Mouse (Mus musculus) midbrain, embryonic 14.5 days (tissue): ENCODE data around the gene Nbea. TPM values are rescaled to one million over a fixed set of nuclear protein-coding genes. Genes with fewer than 3 reads are reported as not detected.

Source experiments
- ATAC-seq: fragments of 200-750 bp; cut with Nextera tagmentation; 2 replicates; pipeline ENCODE4 v1.8.0; 2017; ENCODE audit warnings: moderate number of reproducible peaks, moderate library complexity; ENCODE audit not compliant: low FRiP score, low TSS enrichment
- DNase-seq: peaks from one replicate; pipeline ENCODE4 v3.0.0-alpha.2; 2015
- H3K27ac ChIP-seq: fragments of 300-500 bp; sonication (generic); replicated peaks from 2 replicates; pipeline ENCODE4 v1.5.1; 2014; ENCODE audit warnings: mild to moderate bottlenecking, low read depth, low read length, moderate library complexity
- H3K27me3 ChIP-seq: fragments of 300-500 bp; sonication (generic); 2 replicates; pipeline ENCODE4 v1.6.1; 2014; ENCODE audit warnings: low read length, control low read depth, mixed read lengths; ENCODE audit not compliant: control insufficient read depth, insufficient read depth
- H3K36me3 ChIP-seq: fragments of 300-500 bp; sonication (generic); 2 replicates; pipeline ENCODE4 v1.6.1; 2014; ENCODE audit warnings: low read length, control low read depth; ENCODE audit not compliant: control insufficient read depth, insufficient read depth
- H3K4me1 ChIP-seq: fragments of 300-500 bp; sonication (generic); 2 replicates; pipeline ENCODE4 v1.6.1; 2014; ENCODE audit warnings: mild to moderate bottlenecking, antibody characterized with exemption, low read length, control low read depth; ENCODE audit not compliant: control insufficient read depth, insufficient read depth
- H3K4me2 ChIP-seq: fragments of 300-500 bp; sonication (generic); 2 replicates; pipeline ENCODE4 v1.6.1; 2014; ENCODE audit warnings: mild to moderate bottlenecking, low read length, moderate library complexity
- H3K4me3 ChIP-seq: fragments of 300-500 bp; sonication (generic); replicated peaks from 2 replicates; pipeline ENCODE4 v1.5.1; 2014; ENCODE audit warnings: low read depth, low read length
- H3K9ac ChIP-seq: fragments of 300-500 bp; sonication (generic); replicated peaks from 2 replicates; pipeline ENCODE4 v1.6.1; 2014; ENCODE audit warnings: mild to moderate bottlenecking, low read length, moderate library complexity
- H3K9me3 ChIP-seq: fragments of 300-500 bp; sonication (generic); 2 replicates; pipeline ENCODE4 v1.6.1; 2016; ENCODE audit warnings: low read length, control low read depth, mixed read lengths; ENCODE audit not compliant: control insufficient read depth
- WGBS: fragments of 180-500 bp; shearing (Covaris S2); extraction: QIAGEN DNeasy Blood & Tissue Kit; methylation state at CpG from one replicate; pipeline ENCODE4 v1.1.7; 2014; 5-methylcytosine and 5-hydroxymethylcytosine counted together
- polyA plus RNA-seq: library from polyadenylated mRNA; unstranded; fragments of >200 nt; fragmentation: Nextera tagmentation; extraction: Ambion mirVana; gene quantifications from 2 replicates; pipeline ENCODE4 v1.2.1, GENCODE M21; 2014

Nbea gene
- polyA plus RNA-seq, 1 experiment from 2014 or later, result 106 TPM

DNA sequence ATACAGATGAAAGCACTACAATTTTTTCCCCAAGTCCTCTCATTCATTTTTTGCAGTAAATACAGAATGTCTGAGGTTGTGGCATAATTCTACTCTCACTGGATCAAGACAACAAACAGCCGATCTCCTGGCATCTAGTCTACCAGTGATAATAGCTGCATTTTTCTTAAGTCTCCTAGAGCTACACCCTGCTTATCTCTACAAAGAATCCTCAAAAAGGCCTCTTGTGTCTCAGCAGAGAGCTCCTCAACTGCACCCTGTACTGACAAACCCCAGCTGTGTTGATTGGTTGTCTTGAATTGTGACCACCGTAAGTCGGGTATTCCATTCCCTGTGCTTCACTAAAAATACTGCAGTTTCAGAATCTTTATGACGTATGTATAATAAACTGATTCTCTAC, 118.3 kb downstream of the Nbea start:
- no peaks in the 10 kb centered on the region for H3K4me1 ChIP-seq
- H3K9me3 ChIP-seq, result no peaks in the 10 kb centered on the region
- no peak overlapping the region for H3K4me3 ChIP-seq
- WGBS, result 84% methylated on average over 4 of the region's 4 CpGs
- peaks cover 16% of the 10 kb centered on the region for H3K36me3 ChIP-seq
- ATAC-seq (no peak), DNase-seq (no peak)
- no peak overlapping the region for H3K4me2 ChIP-seq
- no peaks in the 10 kb centered on the region for H3K27me3 ChIP-seq
- no peak overlapping the region for H3K9ac ChIP-seq
- no peak overlapping the region for H3K27ac ChIP-seq

DNA sequence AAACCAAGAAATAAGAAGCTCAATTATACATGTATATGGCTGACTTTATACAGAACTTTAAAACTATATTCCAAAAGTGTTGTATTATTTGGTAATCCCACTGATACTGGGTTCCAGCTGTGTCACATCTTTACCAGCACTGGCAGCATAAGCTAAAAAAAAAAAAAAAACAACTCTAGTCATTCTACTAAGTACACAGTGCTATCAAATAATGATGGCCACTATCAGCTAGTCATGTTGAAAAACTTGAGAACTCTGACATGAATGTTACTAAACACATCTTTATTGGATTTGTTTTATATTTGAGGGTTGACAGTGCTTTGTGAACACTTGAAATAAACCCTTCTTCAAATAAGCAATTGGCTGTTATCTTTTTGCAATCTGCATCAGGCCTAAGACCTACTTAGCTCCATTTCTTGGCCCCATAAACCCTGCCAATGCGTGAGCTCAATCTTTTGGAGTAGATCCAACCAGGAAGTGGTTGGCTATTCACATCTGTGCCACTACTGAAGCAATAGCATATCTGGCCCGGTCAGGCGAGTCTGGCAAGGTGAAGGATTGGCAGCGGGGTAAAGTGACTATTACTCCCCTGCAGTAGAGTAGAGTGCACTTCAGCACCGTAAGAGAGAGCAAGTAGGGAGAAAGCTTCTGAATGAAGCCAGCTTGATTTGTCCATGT, 137.7 kb downstream of the Nbea start:
- WGBS, result 96% methylated on average over 5 of the region's 5 CpGs
- H3K36me3 ChIP-seq, result no peaks in the 10 kb centered on the region; the same call in 1 of the 2 replicates
- DNase-seq (no peak), ATAC-seq (no peak)
- no peak overlapping the region for H3K27ac ChIP-seq
- no peaks in the 10 kb centered on the region for H3K4me1 ChIP-seq
- no peak overlapping the region for H3K9ac ChIP-seq
- no peak overlapping the region for H3K4me2 ChIP-seq
- H3K27me3 ChIP-seq, result no peaks in the 10 kb centered on the region
- H3K9me3 ChIP-seq, result no peaks in the 10 kb centered on the region
- H3K4me3 ChIP-seq, result no peak overlapping the region

DNA sequence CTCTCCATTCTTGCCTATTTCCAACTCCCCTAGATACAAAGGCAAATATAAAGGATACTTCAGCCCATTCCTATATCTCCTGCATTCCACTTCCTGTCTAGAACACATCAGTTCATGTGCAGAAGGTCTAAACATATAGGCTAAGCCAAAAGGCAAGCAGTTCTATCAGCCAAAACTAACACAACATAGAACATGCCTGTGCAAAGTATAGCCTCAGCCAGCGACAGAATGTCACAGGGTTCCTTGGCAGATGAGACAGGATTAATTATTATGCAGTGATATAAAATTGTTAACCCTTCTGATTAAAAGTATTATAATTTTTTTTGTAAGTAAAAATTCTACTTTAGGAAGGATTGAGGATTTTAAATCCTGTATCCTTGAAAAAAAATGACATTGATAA, 140.4 kb downstream of the Nbea start:
- Histone ChIP-seq H3K4me1 (no peaks in the 10 kb centered on the region), H3K27me3 (no peaks in the 10 kb centered on the region), H3K4me2 (no peak overlapping the region), H3K9ac (no peak overlapping the region), H3K4me3 (no peak overlapping the region), H3K9me3 (no peaks in the 10 kb centered on the region), H3K36me3 (no peaks in the 10 kb centered on the region; the same call in 1 of the 2 replicates), H3K27ac (no peak overlapping the region)
- 71% methylated on average over 1 of the region's 1 CpGs for WGBS
- no peak for ATAC-seq
- no peak for DNase-seq

DNA sequence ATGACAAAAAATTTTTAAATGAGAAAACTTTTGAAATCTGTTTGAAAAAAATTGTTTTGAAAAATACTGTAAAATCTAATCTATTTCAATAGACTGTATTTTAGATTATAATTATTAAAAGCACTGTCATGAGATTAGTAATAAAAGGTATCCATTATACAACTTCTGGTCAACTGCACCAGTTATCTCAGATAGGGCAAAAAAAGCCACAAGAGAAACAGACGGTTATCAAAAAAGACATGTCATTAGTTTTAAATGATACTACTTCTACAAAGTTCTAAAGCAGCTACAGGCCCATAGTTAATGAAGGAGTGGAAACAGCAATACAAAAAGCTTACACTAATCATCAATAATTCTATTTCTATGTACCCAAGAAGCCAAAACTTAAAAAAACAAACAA, 144.0 kb downstream of the Nbea start:
- Histone ChIP-seq H3K36me3 (0 out of 2 replicates have a peak, but pooled peaks cover 6% of the 10 kb centered on the region), H3K9ac (no peak overlapping the region), H3K4me1 (no peaks in the 10 kb centered on the region), H3K9me3 (no peaks in the 10 kb centered on the region), H3K4me2 (no peak overlapping the region), H3K27ac (no peak overlapping the region), H3K4me3 (no peak overlapping the region), H3K27me3 (no peaks in the 10 kb centered on the region)
- ATAC-seq (no peak), DNase-seq (no peak)
- 93% methylated on average over 1 of the region's 1 CpGs for WGBS

DNA sequence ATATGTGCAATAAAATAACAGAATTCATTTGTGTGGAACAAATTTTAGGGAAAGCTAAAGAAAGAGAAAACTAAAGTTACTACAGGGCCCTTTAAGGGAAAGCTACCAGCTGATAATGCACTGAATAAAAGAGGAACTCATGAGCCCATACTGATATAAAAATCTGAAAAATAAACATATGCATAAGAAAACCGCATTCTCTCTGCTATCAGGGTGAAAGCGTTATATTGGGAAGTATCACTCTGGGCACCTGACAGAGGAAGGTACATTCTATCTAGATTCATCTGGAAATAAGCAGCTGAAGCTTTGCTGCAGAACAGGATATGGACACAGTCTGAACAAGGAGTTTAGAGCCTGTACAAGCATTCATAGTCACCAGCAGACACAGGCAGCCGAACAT, 148.9 kb downstream of the Nbea start:
- Histone ChIP-seq H3K27me3 (no peaks in the 10 kb centered on the region), H3K9me3 (no peaks in the 10 kb centered on the region), H3K9ac (no peak overlapping the region), H3K27ac (no peak overlapping the region), H3K4me3 (no peak overlapping the region), H3K4me2 (no peak overlapping the region), H3K36me3 (peaks cover 18% of the 10 kb centered on the region), H3K4me1 (no peaks in the 10 kb centered on the region)
- 86% methylated on average over 3 of the region's 3 CpGs for WGBS
- no peak for DNase-seq
- no peak for ATAC-seq

DNA sequence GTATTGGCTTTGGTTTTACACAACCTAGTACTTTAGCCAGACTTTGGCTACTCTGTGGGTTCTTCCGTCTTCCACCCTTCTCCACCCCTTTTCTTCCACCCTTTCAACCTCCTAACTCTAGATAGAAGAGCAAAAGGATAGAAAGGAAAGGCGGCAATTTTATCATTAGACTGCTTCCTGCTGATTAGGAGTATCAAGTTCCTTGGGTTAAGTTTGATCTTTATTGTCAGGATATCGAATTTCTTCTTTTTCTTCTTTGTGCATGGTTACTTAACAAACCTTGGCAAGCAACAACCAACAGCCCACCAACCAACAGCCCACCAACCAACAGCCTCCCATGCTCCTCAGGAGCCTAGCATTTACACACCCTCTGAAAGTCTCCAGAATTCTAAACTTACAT, 165.0 kb downstream of the Nbea start:
- Histone ChIP-seq H3K9me3 (no peaks in the 10 kb centered on the region), H3K9ac (no peak overlapping the region), H3K27ac (no peak overlapping the region), H3K4me1 (no peaks in the 10 kb centered on the region), H3K27me3 (no peaks in the 10 kb centered on the region), H3K4me3 (no peak overlapping the region), H3K4me2 (no peak overlapping the region), H3K36me3 (peaks cover 20% of the 10 kb centered on the region)
- ATAC-seq (no peak), DNase-seq (no peak)
- 96% methylated on average over 3 of the region's 3 CpGs for WGBS

DNA sequence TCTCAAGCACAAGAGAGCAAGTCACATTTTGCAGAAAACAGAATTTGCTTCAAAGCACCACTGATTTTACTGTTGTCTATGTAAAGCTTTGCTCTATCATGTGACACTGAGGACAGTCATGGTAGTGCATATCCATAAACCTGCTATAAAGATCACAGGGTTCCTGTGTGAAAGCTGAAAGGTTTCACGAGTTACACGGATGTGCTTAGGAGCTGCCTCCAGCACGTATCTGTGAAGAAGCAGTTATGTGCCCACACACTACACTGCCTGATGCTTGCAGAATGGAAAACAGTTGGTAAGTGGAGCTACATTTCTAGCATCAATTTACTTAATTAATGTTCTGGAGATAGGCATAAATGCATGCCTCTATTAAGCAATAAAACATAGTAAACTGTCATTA, 172.4 kb downstream of the Nbea start:
- Histone ChIP-seq H3K4me2 (no peak overlapping the region), H3K27ac (no peak overlapping the region), H3K27me3 (no peaks in the 10 kb centered on the region), H3K4me3 (no peak overlapping the region), H3K9me3 (no peaks in the 10 kb centered on the region), H3K4me1 (no peaks in the 10 kb centered on the region), H3K36me3 (peaks cover 23% of the 10 kb centered on the region), H3K9ac (no peak overlapping the region)
- WGBS, result 82% methylated on average over 3 of the region's 3 CpGs
- ATAC-seq (no peak), DNase-seq (no peak)

DNA sequence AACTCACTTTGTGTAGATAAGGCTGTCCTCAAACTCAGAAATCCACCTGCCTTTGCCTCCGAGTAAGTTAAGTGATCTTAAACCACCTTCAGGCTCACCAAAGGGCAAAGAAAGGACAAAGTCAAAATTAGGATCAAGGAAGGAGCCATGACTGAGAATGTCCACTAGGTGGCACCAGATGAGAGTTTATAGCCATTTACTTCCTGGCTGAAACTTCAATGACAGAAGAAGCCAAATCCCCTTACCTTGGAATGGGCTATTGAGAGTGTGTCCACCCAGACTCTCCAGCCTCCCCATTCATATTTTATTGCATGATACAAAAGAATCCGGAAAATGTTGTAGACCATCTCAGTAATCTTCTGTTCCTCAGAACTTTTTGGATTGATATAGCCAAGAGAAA, 175.5 kb downstream of the Nbea start:
- no peak overlapping the region for H3K4me2 ChIP-seq
- no peak overlapping the region for H3K27ac ChIP-seq
- no peaks in the 10 kb centered on the region for H3K9me3 ChIP-seq
- ATAC-seq (no peak), DNase-seq (peak; percentile 86)
- 16% methylated on average over 2 of the region's 2 CpGs for WGBS
- no peak overlapping the region for H3K9ac ChIP-seq
- no peaks in the 10 kb centered on the region for H3K27me3 ChIP-seq
- no peaks in the 10 kb centered on the region for H3K4me1 ChIP-seq
- H3K4me3 ChIP-seq, result no peak overlapping the region
- peaks cover 36% of the 10 kb centered on the region for H3K36me3 ChIP-seq

DNA sequence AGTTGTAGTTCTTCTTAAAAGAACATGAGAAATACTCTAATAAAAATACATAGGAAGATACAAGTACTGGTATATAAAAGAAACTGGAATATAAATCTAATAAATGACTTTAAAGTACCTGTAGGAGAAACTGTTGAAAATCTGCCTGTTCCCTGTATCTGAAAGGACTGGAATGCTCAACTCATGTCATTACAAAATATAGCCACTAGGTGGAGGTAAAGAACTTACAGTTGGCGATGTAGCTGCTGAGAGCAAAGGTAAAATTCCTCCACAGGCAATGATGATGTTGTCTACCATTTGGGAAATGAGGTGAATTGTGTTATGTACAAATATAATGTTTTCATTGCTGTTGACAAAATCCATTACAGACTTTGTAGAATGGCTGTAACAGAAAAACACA, 183.2 kb downstream of the Nbea start:
- no peaks in the 10 kb centered on the region for H3K4me1 ChIP-seq
- no peak overlapping the region for H3K4me3 ChIP-seq
- H3K36me3 ChIP-seq, result peaks cover 29% of the 10 kb centered on the region
- DNase-seq, result peak; percentile 89
- no peak overlapping the region for H3K4me2 ChIP-seq
- no peaks in the 10 kb centered on the region for H3K9me3 ChIP-seq
- no peak; the same call in 1 of the 2 replicates for ATAC-seq
- H3K9ac ChIP-seq, result no peak overlapping the region
- H3K27ac ChIP-seq, result no peak overlapping the region
- H3K27me3 ChIP-seq, result no peaks in the 10 kb centered on the region
- 2% methylated on average over 1 of the region's 1 CpGs for WGBS
